Mouse (Mus musculus): Measurements from ENCODE around the gene 3830417A13Rik. TPM values are rescaled to one million over a fixed set of nuclear protein-coding genes. Genes with fewer than 3 reads are reported as not detected.

The 3830417A13Rik gene
- polyA plus RNA-seq (2012; rRNA removed), result 0.08 and 0.64 TPM in 2 replicates

GRCm38 (mm10) chrX:64173248-64173647 lies at the start of gene 3830417A13Rik:
Gene 3830417A13Rik (plus strand): TSS chrX:64173548.
- DNase-seq (ENCODE audit: extremely low spot score in 1 of 2, low spot score in 1 of 2), result no peak

GRCm38 (mm10) chrX:64152098-64152497 lies 21.2 kb upstream of the 3830417A13Rik start, which contains the start of gene Gm6760:
Gene Gm6760 (minus strand): TSS chrX:64152198.
- DNase-seq (ENCODE audit: extremely low spot score in 1 of 2, low spot score in 1 of 2), result no peak

GRCm38 (mm10) chrX:64181246-64181645 lies 7.9 kb downstream of the 3830417A13Rik start:
- no peak for DNase-seq (ENCODE audit: extremely low spot score in 1 of 2, low spot score in 1 of 2)

Other genes starting within 250 kb of the 3830417A13Rik start
- gene Gm6760, start 21.4 kb upstream of the 3830417A13Rik start, polyA plus RNA-seq (2012; rRNA removed), result not detected in 2 replicates
- gene Slitrk4, start 103.4 kb downstream of the 3830417A13Rik start, polyA plus RNA-seq (2012; rRNA removed), result 10.0 and 11.4 TPM in 2 replicates